In genomic region chr2:100399776-100400175, GRCm38 (mm10) we compare ENCODE assay signal across 14 mouse cellular contexts.
"Had no signal": no experiment of that assay in that cellular context is flagged by ENCODE, and none has a peak within 500 bp of the region (broad histone marks: within the 10 kb centered on the region; RNA-seq: fewer than 3 reads in every experiment).

No protein-coding gene starts in this region.

- H3K36me3 ChIP-seq: limb, embryonic 12.5 days; liver, embryonic 13.5 days; lung, embryonic 15.5 days; stomach, embryonic 15.5 days had no signal

- ATAC-seq: liver, postnatal 0 days had no signal

- H3K27ac ChIP-seq: layer of hippocampus, adult 2 months; limb, embryonic 12.5 days; liver, embryonic 13.5 days; lung, embryonic 15.5 days; stomach, embryonic 15.5 days had no signal

- H3K4me1 ChIP-seq: limb, embryonic 12.5 days; liver, embryonic 13.5 days; lung, embryonic 15.5 days; stomach, embryonic 15.5 days had no signal

- H3K4me2 ChIP-seq: limb, embryonic 12.5 days; liver, embryonic 13.5 days; lung, embryonic 15.5 days; stomach, embryonic 15.5 days had no signal

- H3K27me3 ChIP-seq: limb, embryonic 12.5 days; liver, embryonic 13.5 days; lung, embryonic 15.5 days; stomach, embryonic 15.5 days had no signal

- H3K9me3 ChIP-seq: limb, embryonic 12.5 days; liver, embryonic 13.5 days; lung, embryonic 15.5 days; stomach, embryonic 15.5 days had no signal

- H3K9ac ChIP-seq: limb, embryonic 12.5 days; liver, embryonic 13.5 days; liver, postnatal 0 days; lung, embryonic 15.5 days; stomach, embryonic 15.5 days had no signal

- H3K4me3 ChIP-seq: layer of hippocampus, adult 2 months; limb, embryonic 12.5 days; liver, embryonic 13.5 days; lung, embryonic 15.5 days; stomach, embryonic 15.5 days had no signal

- DNase-seq: kidney, adult 18-20 months; kidney, postnatal 10 days; kidney, postnatal 4 days; liver; liver, embryonic 13.5 days; liver, postnatal 0 days; lung, postnatal 14 days; right cerebral cortex, postnatal 14 days; thymus, adult 2 months; thymus, postnatal 25 days had no signal
